Mouse (Mus musculus): ENCODE measurements around the gene Sun2.

Gene Sun2

GRCm38 (mm10) chr15:79687175-79687574 is 55.2 kb downstream of the Sun2 start:
- DNase-seq (ENCODE audit: low spot score) = no peak

DNA sequence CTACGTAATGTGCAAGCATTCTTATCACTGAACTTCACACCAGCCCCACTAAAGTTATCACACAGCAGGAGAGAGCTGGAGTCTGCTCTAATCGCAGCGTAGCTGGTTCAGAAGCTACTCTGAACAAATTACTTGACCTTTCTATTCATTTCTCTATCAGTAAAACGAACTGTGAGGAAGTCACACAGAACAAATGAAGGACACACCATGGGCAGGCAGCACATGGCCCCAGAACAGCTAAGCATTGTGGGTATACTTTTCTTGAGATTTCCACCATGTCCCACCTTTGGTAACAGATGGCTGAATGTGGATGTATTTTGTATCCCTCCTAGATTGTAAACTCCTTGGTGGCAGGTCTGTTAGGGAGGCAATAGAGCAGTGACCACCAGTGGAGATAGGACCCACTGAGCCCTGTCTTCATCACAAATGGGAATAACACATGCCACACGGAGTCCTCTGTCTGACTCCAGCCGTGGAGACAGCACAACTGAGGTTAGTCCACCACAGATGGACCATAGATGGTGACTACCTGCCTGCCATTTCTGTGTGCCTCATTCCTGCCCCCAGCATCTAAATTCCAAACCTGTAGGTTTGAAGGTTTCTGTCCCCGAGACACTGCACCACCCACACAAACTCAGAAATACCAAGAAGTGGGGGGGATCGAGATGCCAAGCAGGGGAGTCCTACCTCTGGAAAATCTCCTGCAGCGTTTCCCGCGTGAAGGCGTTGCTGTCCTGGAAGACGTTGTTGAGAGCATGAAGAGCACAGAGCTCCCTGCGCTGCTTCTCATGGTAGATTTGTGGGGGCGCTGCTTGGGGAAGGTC is 56.1 kb downstream of the Sun2 start:
- no peak for DNase-seq (ENCODE audit: low spot score)

- no peak for DNase-seq (ENCODE audit: low spot score)
Observed at GRCm38 (mm10) chr15:79685141-79685641, 57.1 kb downstream of the Sun2 start.

DNA sequence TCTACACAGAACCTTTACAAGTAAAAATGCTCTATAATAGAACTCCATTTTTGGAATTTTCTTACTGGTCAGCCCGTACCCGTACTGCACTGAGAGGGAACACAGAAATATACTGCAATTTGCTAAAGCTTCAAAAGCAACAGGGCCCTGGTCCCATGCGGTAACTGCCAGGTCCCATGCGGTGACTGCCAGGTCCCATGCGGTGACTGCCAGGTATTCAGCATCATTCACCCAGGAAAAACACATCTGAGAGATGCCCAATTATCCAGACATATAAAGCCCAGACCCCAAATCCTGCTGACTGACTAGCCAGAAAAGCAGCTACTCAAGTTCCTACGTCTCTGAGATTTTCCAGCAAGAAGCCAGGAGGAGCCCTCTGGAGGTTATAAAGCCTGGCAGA is 57.7 kb downstream of the Sun2 start:
- DNase-seq (ENCODE audit: low spot score) = no peak

GRCm38 (mm10) chr15:79683707-79684465 is 58.5 kb downstream of the Sun2 start:
- DNase-seq (ENCODE audit: low spot score) = no peak

- DNase-seq (ENCODE audit: low spot score) = no peak
Observed at GRCm38 (mm10) chr15:79683146-79683545, 59.2 kb downstream of the Sun2 start.

DNA sequence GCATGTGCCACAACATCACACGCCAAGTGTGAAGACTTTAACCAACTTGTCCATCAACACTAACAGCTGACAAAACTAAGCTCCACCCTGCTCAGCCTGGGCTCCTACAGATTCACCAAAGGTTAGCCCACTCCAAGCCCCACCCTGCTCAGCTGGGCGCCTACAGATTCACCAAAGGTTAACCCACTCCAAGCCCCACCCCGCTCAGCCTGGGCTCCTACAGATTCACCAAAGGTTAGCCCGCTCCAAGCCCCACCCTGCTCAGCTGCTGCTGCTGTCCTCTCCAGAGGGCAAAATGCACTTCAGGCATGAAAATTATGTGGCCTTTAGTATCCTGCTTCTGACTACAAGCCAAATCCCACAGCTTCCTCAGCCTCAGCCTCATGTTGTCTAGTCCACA is 60.4 kb downstream of the Sun2 start:
- DNase-seq (ENCODE audit: low spot score) = no peak

GRCm38 (mm10) chr15:79677936-79678335 is 64.4 kb downstream of the Sun2 start:
- DNase-seq (ENCODE audit: low spot score) = no peak

Measured in testis, postnatal 14 days (tissue).